Mouse (Mus musculus) myocyte (in vitro differentiated cells): Measurements from ENCODE around the gene Ranbp17. TPM values are rescaled to one million over a fixed set of nuclear protein-coding genes. Genes with fewer than 3 reads are reported as not detected.

Experiments used
- H3K27me3 ChIP-seq: one replicate; pipeline ENCODE4 v1.6.1; 2011; ENCODE audit not compliant: control insufficient read depth, insufficient read depth, insufficient read length
- H3K36me3 ChIP-seq: one replicate; pipeline ENCODE4 v1.6.1; 2011; ENCODE audit not compliant: control insufficient read depth, insufficient read depth
- H3K4me2 ChIP-seq: one replicate; pipeline ENCODE4 v1.6.1; 2011; ENCODE audit warnings: low read depth, control low read depth
- H3K4me3 ChIP-seq: one replicate; pipeline ENCODE4 v1.5.1; 2011; ENCODE audit warnings: mild to moderate bottlenecking, control low read depth, moderate library complexity
- H3K79me2 ChIP-seq: one replicate; pipeline ENCODE4 v1.6.1; 2011; ENCODE audit not compliant: control insufficient read depth, insufficient read depth
- H3ac ChIP-seq: one replicate; pipeline ENCODE4 v1.6.1; 2011; ENCODE audit not compliant: control insufficient read depth, insufficient read length
- CEBPB ChIP-seq: IDR thresholded peaks from 2 replicates; pipeline ENCODE4 v1.6.1; 2011; ENCODE audit warnings: mild to moderate bottlenecking, moderate library complexity; ENCODE audit not compliant: poor library complexity, insufficient read depth, severe bottlenecking
- E2F4 ChIP-seq: IDR thresholded peaks from one replicate; pipeline ENCODE4 v1.6.1; 2011; ENCODE audit warnings: mild to moderate bottlenecking, control low read depth, moderate library complexity; ENCODE audit not compliant: insufficient read depth
- MAX ChIP-seq: IDR thresholded peaks from one replicate; pipeline ENCODE4 v1.6.1; 2011; ENCODE audit warnings: low read depth, mild to moderate bottlenecking, control low read depth
- MYOD1 ChIP-seq, 3 experiments: IDR thresholded peaks; one replicate each; pipeline ENCODE4 v1.6.1; 2011; ENCODE audit warnings: control low read depth in 2 of 3, low read depth in 2 of 3, mild to moderate bottlenecking in 2 of 3, moderate library complexity in 1 of 3; ENCODE audit not compliant: insufficient read length in 2 of 3, control insufficient read depth in 1 of 3
- MYOG ChIP-seq, 3 experiments: IDR thresholded peaks; one replicate each; pipeline ENCODE4 v1.6.1; 2011; ENCODE audit warnings: control low read depth in 2 of 3, low read depth in 2 of 3, mild to moderate bottlenecking in 2 of 3; ENCODE audit not compliant: insufficient read length in 2 of 3, control insufficient read depth in 1 of 3, insufficient read depth in 1 of 3
- POLR2A ChIP-seq: IDR thresholded peaks from one replicate; pipeline ENCODE4 v1.6.1; 2011; ENCODE audit warnings: low read depth, mild to moderate bottlenecking, control low read depth, moderate library complexity; ENCODE audit not compliant: insufficient read length
- POLR2AphosphoS2 ChIP-seq: IDR thresholded peaks from one replicate; pipeline ENCODE4 v1.6.1; 2011; ENCODE audit warnings: low read depth, control low read depth; ENCODE audit not compliant: insufficient read length
- REST ChIP-seq: IDR thresholded peaks from one replicate; pipeline ENCODE4 v1.6.1; 2011; ENCODE audit warnings: mild to moderate bottlenecking, control low read depth, moderate library complexity; ENCODE audit not compliant: insufficient read depth, insufficient read length
- SRF ChIP-seq: IDR thresholded peaks from one replicate; pipeline ENCODE4 v1.6.1; 2011; ENCODE audit warnings: low read depth; ENCODE audit not compliant: control insufficient read depth, insufficient read length
- TCF12 ChIP-seq: IDR thresholded peaks from one replicate; pipeline ENCODE4 v1.6.1; 2011; ENCODE audit warnings: mild to moderate bottlenecking, control low read depth; ENCODE audit not compliant: poor library complexity, insufficient read depth, severe bottlenecking
- TCF3 ChIP-seq: IDR thresholded peaks from one replicate; pipeline ENCODE4 v1.6.1; 2011; ENCODE audit warnings: low read depth, control low read depth; ENCODE audit not compliant: insufficient read length
- USF1 ChIP-seq: IDR thresholded peaks from one replicate; pipeline ENCODE4 v1.6.1; 2011; ENCODE audit warnings: low read depth, mild to moderate bottlenecking, control low read depth, moderate library complexity
- polyA plus RNA-seq: library from polyadenylated mRNA; unstranded; fragments of >200 nt; fragmentation: generic; extraction: Trizol; gene quantifications from one replicate; pipeline ENCODE4 v1.2.1, GENCODE M21; 2012; ENCODE audit warnings: missing spikeins

The Ranbp17 gene
- polyA plus RNA-seq, 1 experiment = not detected

DNA sequence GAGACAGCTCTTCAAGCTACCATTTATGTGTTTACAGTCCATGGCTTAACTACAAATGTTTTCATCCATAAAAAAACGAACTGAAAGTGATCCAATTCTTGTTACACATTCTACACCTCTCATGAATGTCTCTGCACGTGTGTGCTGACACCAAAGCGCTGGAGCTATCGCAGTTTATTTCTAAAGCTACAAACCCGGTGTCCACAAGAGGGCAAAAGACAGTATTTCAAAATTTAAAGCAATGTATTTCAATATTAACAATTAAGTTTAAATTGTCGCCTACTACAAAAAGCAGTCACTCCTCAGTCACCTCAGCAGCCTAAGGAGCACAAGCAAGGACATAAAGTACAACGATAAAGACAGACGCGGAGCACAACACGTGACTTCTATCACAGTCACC lies 33.1 kb downstream of the Ranbp17 start:
- no peak overlapping the region for H3K4me3 ChIP-seq
- no peaks in the 10 kb centered on the region for H3K27me3 ChIP-seq
- TF ChIP-seq MYOG (IDR thresholded peaks at IDR 0.05; ENCODE audit: control insufficient read depth in 1 of 3, insufficient read depth in 1 of 3, insufficient read length in 2 of 3, low read depth in 2 of 3) (no peak), E2F4 (no peak), SRF (no peak), USF1 (no peak)
- H3K79me2 ChIP-seq = no peaks in the 10 kb centered on the region
- no peak overlapping the region for H3K4me2 ChIP-seq
- no peak overlapping the region for H3ac ChIP-seq
- no peaks in the 10 kb centered on the region for H3K36me3 ChIP-seq

DNA sequence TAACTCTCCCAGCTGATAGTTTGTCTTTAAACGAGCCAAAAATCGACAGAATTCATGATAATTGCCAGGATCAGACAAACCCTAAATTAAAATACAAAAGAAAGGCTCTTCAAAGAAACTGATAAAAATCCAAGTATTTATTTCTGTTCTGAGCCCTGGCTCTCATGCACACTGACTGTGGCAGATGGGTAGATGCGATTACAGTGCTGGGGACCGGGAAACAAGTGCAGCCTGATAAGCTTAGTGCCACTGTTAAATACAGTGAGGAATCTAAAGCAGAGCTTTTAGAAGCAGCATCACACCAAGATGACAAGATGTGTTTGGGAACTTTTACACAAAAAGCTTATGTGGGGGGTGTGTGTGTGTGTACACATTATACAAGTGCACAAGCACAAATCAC lies 34.3 kb downstream of the Ranbp17 start:
- no peak for TF ChIP-seq TCF12
- no peak for TF ChIP-seq MYOG (IDR thresholded peaks at IDR 0.05; ENCODE audit: control insufficient read depth in 1 of 3, insufficient read depth in 1 of 3, insufficient read length in 2 of 3, low read depth in 2 of 3)
- TF ChIP-seq CEBPB = no peak
- no peak for TF ChIP-seq POLR2AphosphoS2
- TF ChIP-seq USF1 = no peak
- no peak for TF ChIP-seq MYOD1 (IDR thresholded peaks at IDR 0.05; ENCODE audit: control insufficient read depth in 1 of 3, insufficient read length in 2 of 3, low read depth in 2 of 3)
- TF ChIP-seq TCF3 = no peak
- TF ChIP-seq SRF = no peak
- no peak for TF ChIP-seq E2F4
- no peak for TF ChIP-seq REST
- TF ChIP-seq MAX = no peak
- no peak for TF ChIP-seq POLR2A
- H3ac ChIP-seq = no peak overlapping the region

DNA sequence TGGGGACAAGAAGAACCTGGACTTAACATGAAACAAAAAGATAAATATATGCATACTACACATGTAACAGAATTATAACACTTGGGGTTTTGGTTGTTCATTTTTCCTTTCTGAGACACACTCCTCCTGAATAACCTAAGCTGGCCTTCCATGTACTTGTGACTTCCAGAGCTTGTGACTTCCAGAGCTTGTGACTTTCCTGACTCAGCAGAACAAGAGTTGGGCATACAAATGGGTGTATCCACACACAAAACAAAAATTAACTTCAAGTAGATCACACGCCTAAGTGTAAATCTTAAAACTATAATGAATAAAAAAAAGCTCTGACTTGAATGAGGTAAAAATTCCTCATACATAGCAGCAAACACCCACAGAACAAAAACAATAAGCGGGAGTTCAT lies 36.9 kb downstream of the Ranbp17 start:
- no peaks in the 10 kb centered on the region for H3K36me3 ChIP-seq
- H3K4me3 ChIP-seq = no peak overlapping the region
- TF ChIP-seq MAX = no peak
- TF ChIP-seq USF1 = no peak
- no peak for TF ChIP-seq E2F4
- TF ChIP-seq REST = no peak
- no peak for TF ChIP-seq POLR2AphosphoS2
- TF ChIP-seq POLR2A = no peak
- no peak for TF ChIP-seq TCF3
- no peak for TF ChIP-seq CEBPB
- no peak for TF ChIP-seq TCF12
- TF ChIP-seq MYOG (IDR thresholded peaks at IDR 0.05; ENCODE audit: control insufficient read depth in 1 of 3, insufficient read depth in 1 of 3, insufficient read length in 2 of 3, low read depth in 2 of 3) = no peak
- TF ChIP-seq MYOD1 (IDR thresholded peaks at IDR 0.05; ENCODE audit: control insufficient read depth in 1 of 3, insufficient read length in 2 of 3, low read depth in 2 of 3) = no peak
- no peak for TF ChIP-seq SRF
- H3K27me3 ChIP-seq = no peaks in the 10 kb centered on the region
- H3K79me2 ChIP-seq = no peaks in the 10 kb centered on the region
- no peak overlapping the region for H3ac ChIP-seq
- no peak overlapping the region for H3K4me2 ChIP-seq

More for the DNA sequence above, 34.3 kb downstream of the Ranbp17 start:
- no peaks in the 10 kb centered on the region for H3K79me2 ChIP-seq
- H3K4me3 ChIP-seq = no peak overlapping the region
- no peak overlapping the region for H3K4me2 ChIP-seq
- H3K36me3 ChIP-seq = no peaks in the 10 kb centered on the region
- H3K27me3 ChIP-seq = no peaks in the 10 kb centered on the region

DNA sequence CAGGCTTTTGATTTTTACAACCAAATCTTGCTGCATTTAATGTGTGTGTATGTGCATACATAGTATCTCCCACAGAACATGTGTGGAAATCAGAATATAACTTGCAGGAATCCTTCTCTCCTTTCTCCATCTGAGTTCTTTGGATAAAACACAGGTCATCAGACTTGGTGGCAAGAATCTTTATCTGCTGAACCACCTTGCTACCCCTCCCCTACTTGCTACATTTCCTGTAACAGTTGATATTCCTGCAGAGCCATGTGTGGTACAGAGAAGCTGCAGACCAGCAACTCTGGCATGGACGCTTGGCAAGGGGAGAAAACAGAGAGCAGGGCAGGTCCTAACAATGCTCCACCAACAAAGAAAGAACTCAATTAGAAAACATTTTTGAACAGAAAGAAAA lies 52.4 kb downstream of the Ranbp17 start:
- no peak overlapping the region for H3ac ChIP-seq
- no peaks in the 10 kb centered on the region for H3K79me2 ChIP-seq
- H3K4me3 ChIP-seq = no peak overlapping the region
- TF ChIP-seq CEBPB (no peak), MYOD1 (IDR thresholded peaks at IDR 0.05; ENCODE audit: control insufficient read depth in 1 of 3, insufficient read length in 2 of 3, low read depth in 2 of 3) (no peak), MAX (no peak), POLR2AphosphoS2 (no peak), E2F4 (no peak), TCF3 (no peak), SRF (no peak), MYOG (IDR thresholded peaks at IDR 0.05; ENCODE audit: control insufficient read depth in 1 of 3, insufficient read depth in 1 of 3, insufficient read length in 2 of 3, low read depth in 2 of 3) (no peak), TCF12 (no peak)
- H3K27me3 ChIP-seq = no peaks in the 10 kb centered on the region
- no peaks in the 10 kb centered on the region for H3K36me3 ChIP-seq
- H3K4me2 ChIP-seq = no peak overlapping the region

DNA sequence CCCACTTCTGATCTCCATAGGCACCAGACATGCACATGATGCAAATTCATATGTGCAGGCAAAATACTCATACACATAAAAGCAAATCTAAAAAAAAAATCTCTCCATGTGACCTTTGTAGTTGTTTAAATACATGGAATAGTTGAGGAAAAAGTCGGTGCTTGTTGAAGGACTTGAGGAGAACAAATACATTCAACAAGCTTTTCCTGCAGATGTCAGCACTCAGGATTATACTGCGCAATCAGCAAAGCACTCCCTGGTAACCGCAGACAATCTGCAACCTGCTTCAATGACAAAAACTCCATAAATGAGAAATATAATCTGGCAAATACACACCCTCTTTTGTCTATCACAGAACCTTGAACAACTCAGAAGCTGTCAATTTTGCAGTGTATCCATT lies 59.5 kb downstream of the Ranbp17 start:
- TF ChIP-seq E2F4 (no peak), MYOG (IDR thresholded peaks at IDR 0.05; ENCODE audit: control insufficient read depth in 1 of 3, insufficient read depth in 1 of 3, insufficient read length in 2 of 3, low read depth in 2 of 3) (no peak), MYOD1 (IDR thresholded peaks at IDR 0.05; ENCODE audit: control insufficient read depth in 1 of 3, insufficient read length in 2 of 3, low read depth in 2 of 3) (no peak), USF1 (no peak), MAX (no peak), POLR2A (no peak), TCF3 (no peak), CEBPB (no peak), POLR2AphosphoS2 (no peak), SRF (no peak), REST (no peak)
- H3K4me2 ChIP-seq = no peak overlapping the region
- H3K36me3 ChIP-seq = no peaks in the 10 kb centered on the region
- no peak overlapping the region for H3ac ChIP-seq
- no peak overlapping the region for H3K4me3 ChIP-seq
- H3K79me2 ChIP-seq = no peaks in the 10 kb centered on the region
- no peaks in the 10 kb centered on the region for H3K27me3 ChIP-seq
